Comparison of ENCODE assay signal across 28 mouse cellular contexts in genomic region chr9:60876531-60876930, GRCm38 (mm10).
DNase-seq lines count a peak whose midpoint lies in the region; ATAC-seq and TF ChIP-seq lines count a peak whose summit lies in the region.
"Had no signal": no experiment of that assay in that cellular context is flagged by ENCODE, and none has a peak within 500 bp of the region (broad histone marks: within the 10 kb centered on the region; RNA-seq: fewer than 3 reads in every experiment).

No protein-coding gene starts in this region.

- H3K4me2 ChIP-seq in forebrain, embryonic 13.5 days: 0 out of 2 replicates have a peak overlapping the region, but pooled peaks have one; percentile 4
- H3K4me2 ChIP-seq in midbrain, embryonic 12.5 days (replicated peaks): no peak overlapping the region
- H3K4me2 ChIP-seq in midbrain, embryonic 16.5 days (ENCODE audit: low read length): no peak overlapping the region
- H3K4me2 ChIP-seq in forebrain, embryonic 16.5 days (ENCODE audit: low read length): peak overlapping the region; percentile 5; the same call in 1 of the 2 replicates
- H3K4me2 ChIP-seq: hindbrain, embryonic 12.5 days; kidney, embryonic 15.5 days; limb, embryonic 12.5 days; liver, embryonic 15.5 days; lung, embryonic 15.5 days had no signal

- H3K9me3 ChIP-seq in forebrain, embryonic 13.5 days (replicated peaks): no peaks in the 10 kb centered on the region
- no peaks in the 10 kb centered on the region for H3K9me3 ChIP-seq in forebrain, embryonic 10.5 days
- no peaks in the 10 kb centered on the region for H3K9me3 ChIP-seq in midbrain, embryonic 12.5 days
- no peaks in the 10 kb centered on the region for H3K9me3 ChIP-seq in midbrain, embryonic 16.5 days (replicated peaks; ENCODE audit: control insufficient read depth, low read length, poor library complexity, severe bottlenecking)
- H3K9me3 ChIP-seq in forebrain, embryonic 16.5 days (ENCODE audit: control insufficient read depth, low read length): no peaks in the 10 kb centered on the region
- H3K9me3 ChIP-seq: hindbrain, embryonic 12.5 days; kidney, embryonic 15.5 days; limb, embryonic 12.5 days; liver, embryonic 15.5 days; lung, embryonic 15.5 days had no signal

- WGBS in forebrain, embryonic 13.5 days: 21% methylated on average over 8 of the region's 8 CpGs
- 93% methylated on average over 8 of the region's 8 CpGs for WGBS in forebrain, embryonic 10.5 days
- 53% methylated on average over 8 of the region's 8 CpGs for WGBS in midbrain, embryonic 12.5 days
- WGBS in midbrain, embryonic 16.5 days: 24% methylated on average over 8 of the region's 8 CpGs
- WGBS in forebrain, embryonic 16.5 days: 14% methylated on average over 8 of the region's 8 CpGs

- no peak for DNase-seq in forebrain, embryonic 10.5 days (ENCODE audit: extremely low spot score, low spot score)
- DNase-seq in brain, embryonic 14.5 days (ENCODE audit: low read depth): peak; percentile 96
- no peak for DNase-seq in layer of hippocampus, adult 11-12 months (ENCODE audit: low spot score)
- DNase-seq: adrenal gland, postnatal 10 days; cerebellum, adult 11 months; cerebellum, adult 9-11 months; gastrocnemius, postnatal 14 days; heart, postnatal 14 days; kidney, adult 11 months; kidney, postnatal 25 days; lung, postnatal 36 days; right cerebral cortex, adult 18-20 months; thymus, adult 2 months; thymus, postnatal 36 days had no signal

- no peak overlapping the region for H3K9ac ChIP-seq in forebrain, embryonic 13.5 days
- H3K9ac ChIP-seq in midbrain, embryonic 12.5 days (replicated peaks): no peak overlapping the region
- H3K9ac ChIP-seq in midbrain, embryonic 16.5 days (ENCODE audit: low read depth, low read length): no peak overlapping the region
- H3K9ac ChIP-seq in forebrain, embryonic 16.5 days (replicated peaks; ENCODE audit: low read depth, low read length): no peak overlapping the region
- H3K9ac ChIP-seq: hindbrain, embryonic 12.5 days; kidney, embryonic 15.5 days; limb, embryonic 12.5 days; liver, embryonic 15.5 days; lung, embryonic 15.5 days had no signal

- peak; percentile 81 for ATAC-seq in forebrain, embryonic 13.5 days
- 0 out of 2 replicates have a peak, but pooled peaks have one; percentile 41 for ATAC-seq in midbrain, embryonic 12.5 days (ENCODE audit: low FRiP score, low read depth)
- ATAC-seq in midbrain, embryonic 16.5 days: no peak
- peak; percentile 79 for ATAC-seq in forebrain, embryonic 16.5 days
- ATAC-seq: inflammation-experienced regulatory T-cells, adult 6 months; Patski had no signal

- TF ChIP-seq CTCF in brain, embryonic 14.5 days (IDR thresholded peaks at IDR 0.05; ENCODE audit: borderline replicate concordance, extremely low read depth, insufficient read depth, insufficient read length): no peak

- peak overlapping the region; percentile 72 for H3K27ac ChIP-seq in forebrain, embryonic 13.5 days
- H3K27ac ChIP-seq in forebrain, embryonic 10.5 days: no peak overlapping the region
- no peak overlapping the region for H3K27ac ChIP-seq in midbrain, embryonic 12.5 days (replicated peaks)
- no peak overlapping the region for H3K27ac ChIP-seq in midbrain, embryonic 16.5 days (ENCODE audit: low read length)
- peak overlapping the region; percentile 81 for H3K27ac ChIP-seq in forebrain, embryonic 16.5 days (ENCODE audit: low read length)
- H3K27ac ChIP-seq: hindbrain, embryonic 12.5 days; kidney, embryonic 15.5 days; layer of hippocampus, adult 2 months; left cerebral cortex, adult 2 months; limb, embryonic 12.5 days; liver, embryonic 15.5 days; lung, embryonic 15.5 days had no signal

- peaks cover 56% of the 10 kb centered on the region for H3K4me1 ChIP-seq in forebrain, embryonic 13.5 days
- H3K4me1 ChIP-seq in forebrain, embryonic 10.5 days: peaks cover 8% of the 10 kb centered on the region; the same call in 1 of the 2 replicates
- peaks cover 36% of the 10 kb centered on the region for H3K4me1 ChIP-seq in midbrain, embryonic 12.5 days
- peaks cover 15% of the 10 kb centered on the region for H3K4me1 ChIP-seq in midbrain, embryonic 16.5 days (ENCODE audit: control insufficient read depth, insufficient read depth, low read length)
- peaks cover 45% of the 10 kb centered on the region for H3K4me1 ChIP-seq in forebrain, embryonic 16.5 days (replicated peaks; ENCODE audit: control insufficient read depth, insufficient read depth, low read length)
- H3K4me1 ChIP-seq: limb, embryonic 12.5 days; liver, embryonic 15.5 days had no signal

- H3K4me3 ChIP-seq in forebrain, embryonic 13.5 days: no peak overlapping the region
- no peak overlapping the region for H3K4me3 ChIP-seq in forebrain, embryonic 10.5 days
- H3K4me3 ChIP-seq in midbrain, embryonic 12.5 days: no peak overlapping the region
- H3K4me3 ChIP-seq in midbrain, embryonic 16.5 days (ENCODE audit: low read depth, low read length): no peak overlapping the region
- H3K4me3 ChIP-seq in forebrain, embryonic 16.5 days (replicated peaks; ENCODE audit: low read length): no peak overlapping the region
- H3K4me3 ChIP-seq: erythroblast, embryonic 14.5 days; hindbrain, embryonic 12.5 days; kidney, embryonic 15.5 days; layer of hippocampus, adult 2 months; left cerebral cortex, adult 2 months; limb, embryonic 12.5 days; liver, embryonic 15.5 days; lung, embryonic 15.5 days had no signal

- no peak for TF ChIP-seq POLR2A in brain, embryonic 14.5 days (IDR thresholded peaks at IDR 0.05; ENCODE audit: borderline replicate concordance, extremely low read depth, insufficient read depth, insufficient read length, poor library complexity, severe bottlenecking)

- no peaks in the 10 kb centered on the region for H3K27me3 ChIP-seq in forebrain, embryonic 13.5 days
- H3K27me3 ChIP-seq in forebrain, embryonic 10.5 days (ENCODE audit: poor library complexity, severe bottlenecking): no peaks in the 10 kb centered on the region
- H3K27me3 ChIP-seq in midbrain, embryonic 12.5 days: no peaks in the 10 kb centered on the region; the same call in 1 of the 2 replicates
- H3K27me3 ChIP-seq in midbrain, embryonic 16.5 days (ENCODE audit: control insufficient read depth, insufficient read depth, low read depth, low read length): no peaks in the 10 kb centered on the region
- no peaks in the 10 kb centered on the region for H3K27me3 ChIP-seq in forebrain, embryonic 16.5 days (replicated peaks; ENCODE audit: control insufficient read depth, insufficient read depth, low read length)
- H3K27me3 ChIP-seq: hindbrain, embryonic 12.5 days; kidney, embryonic 15.5 days; limb, embryonic 12.5 days; liver, embryonic 15.5 days; lung, embryonic 15.5 days; Patski had no signal

- H3K36me3 ChIP-seq in forebrain, embryonic 13.5 days (ENCODE audit: poor library complexity, severe bottlenecking): peaks cover 3% of the 10 kb centered on the region; the same call in 1 of the 2 replicates
- H3K36me3 ChIP-seq in forebrain, embryonic 10.5 days (replicated peaks): peaks cover 64% of the 10 kb centered on the region
- H3K36me3 ChIP-seq in midbrain, embryonic 12.5 days: peaks cover 6% of the 10 kb centered on the region; the same call in 1 of the 2 replicates
- no peaks in the 10 kb centered on the region for H3K36me3 ChIP-seq in midbrain, embryonic 16.5 days (ENCODE audit: control insufficient read depth, insufficient read depth, low read length)
- H3K36me3 ChIP-seq in forebrain, embryonic 16.5 days (ENCODE audit: control insufficient read depth, insufficient read depth): no peaks in the 10 kb centered on the region
- H3K36me3 ChIP-seq: liver, embryonic 15.5 days had no signal

Comparison
In these comparisons a context has a peak if more than half of its experiments do, and no peak if none do; other contexts are left out.
1. H3K27ac ChIP-seq: peak in forebrain, embryonic 13.5 days (single experiment) and forebrain, embryonic 16.5 days (single experiment); none in forebrain, embryonic 10.5 days (single experiment), midbrain, embryonic 12.5 days (single experiment) and midbrain, embryonic 16.5 days (single experiment).
2. H3K4me2 ChIP-seq: peak in forebrain, embryonic 13.5 days (single experiment) and forebrain, embryonic 16.5 days (single experiment); none in midbrain, embryonic 12.5 days (single experiment) and midbrain, embryonic 16.5 days (single experiment).